Mouse (Mus musculus) erythroblast, embryonic 14.5 days (primary cell): ENCODE results near the gene Cfap61.

ENCODE experiments used
- GATA1 ChIP-seq: IDR thresholded peaks from 2 replicates; pipeline ENCODE4 v1.6.1; 2012; ENCODE audit warnings: low read length, inconsistent platforms, mixed read lengths
- TAL1 ChIP-seq: IDR thresholded peaks from 3 replicates; pipeline ENCODE4 v1.6.1; 2012; ENCODE audit warnings: low read length, inconsistent platforms, mixed read lengths

- TF ChIP-seq TAL1 (no peak), GATA1 (no peak)
Observed at GRCm38 (mm10) chr2:146221076-146221928, 286.7 kb downstream of the Cfap61 start, which contains the start of gene Insm1.
